Mouse (Mus musculus) cerebellum, adult 2 months (tissue): ENCODE data around the gene Otud7b.

Experiments
- CTCF ChIP-seq: fragments of 200-500 bp; IDR thresholded peaks from 2 replicates; pipeline ENCODE4 v1.5.1; 2011; ENCODE audit warnings: low read depth, mild to moderate bottlenecking, control low read depth, low read length, moderate library complexity, borderline replicate concordance; ENCODE audit not compliant: insufficient read depth
- POLR2A ChIP-seq: fragments of 200-500 bp; IDR thresholded peaks from 2 replicates; pipeline ENCODE4 v1.6.1; 2011; ENCODE audit warnings: low read length, control low read depth, borderline replicate concordance; ENCODE audit not compliant: insufficient read depth

- TF ChIP-seq CTCF (no peak), POLR2A (no peak)
Observed at GRCm38 (mm10) chr3:96198181-96198580, 93.9 kb downstream of the Otud7b start.
